Mouse (Mus musculus) kidney, adult 8-10 months (tissue): Measurements from ENCODE around the gene Itgb7.
A peak's percentile ranks its signal among the peaks of the same experiment; 100 is the strongest.

Source experiments
- DNase-seq, 2 experiments: peaks; one replicate each; pipeline ENCODE4 v3.0.0; 2022

Itgb7 gene

DNA sequence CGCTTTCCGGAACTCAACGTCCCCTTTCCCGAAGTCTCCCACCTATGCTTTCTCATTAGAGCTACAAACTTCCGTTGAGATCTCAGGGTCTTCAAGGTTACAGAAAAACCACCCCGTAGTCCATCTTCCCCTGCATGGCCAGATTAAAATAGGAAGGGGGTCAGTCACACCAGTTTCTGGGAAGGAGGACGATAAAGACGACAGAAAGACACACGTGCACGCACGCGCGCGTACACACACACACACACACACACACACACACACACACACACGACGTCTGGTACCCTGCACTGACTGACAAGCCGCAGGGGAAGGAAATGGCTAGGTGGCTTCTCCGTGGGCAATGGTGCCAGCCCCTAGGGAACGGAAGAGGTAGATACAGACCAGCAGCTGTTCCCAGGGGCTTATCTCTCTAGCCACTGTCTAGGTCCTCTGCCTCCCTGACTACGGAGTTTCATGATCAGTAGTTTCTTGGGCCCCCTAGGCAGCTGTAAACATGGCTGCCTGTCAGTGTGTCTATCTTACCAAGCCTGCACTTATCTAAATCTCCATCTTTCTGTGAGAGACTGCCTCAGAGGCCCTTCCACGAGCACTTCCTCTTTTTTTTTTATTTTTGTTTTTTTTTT lies 6.6 kb downstream of the Itgb7 start:
- DNase-seq, result no peak

DNA sequence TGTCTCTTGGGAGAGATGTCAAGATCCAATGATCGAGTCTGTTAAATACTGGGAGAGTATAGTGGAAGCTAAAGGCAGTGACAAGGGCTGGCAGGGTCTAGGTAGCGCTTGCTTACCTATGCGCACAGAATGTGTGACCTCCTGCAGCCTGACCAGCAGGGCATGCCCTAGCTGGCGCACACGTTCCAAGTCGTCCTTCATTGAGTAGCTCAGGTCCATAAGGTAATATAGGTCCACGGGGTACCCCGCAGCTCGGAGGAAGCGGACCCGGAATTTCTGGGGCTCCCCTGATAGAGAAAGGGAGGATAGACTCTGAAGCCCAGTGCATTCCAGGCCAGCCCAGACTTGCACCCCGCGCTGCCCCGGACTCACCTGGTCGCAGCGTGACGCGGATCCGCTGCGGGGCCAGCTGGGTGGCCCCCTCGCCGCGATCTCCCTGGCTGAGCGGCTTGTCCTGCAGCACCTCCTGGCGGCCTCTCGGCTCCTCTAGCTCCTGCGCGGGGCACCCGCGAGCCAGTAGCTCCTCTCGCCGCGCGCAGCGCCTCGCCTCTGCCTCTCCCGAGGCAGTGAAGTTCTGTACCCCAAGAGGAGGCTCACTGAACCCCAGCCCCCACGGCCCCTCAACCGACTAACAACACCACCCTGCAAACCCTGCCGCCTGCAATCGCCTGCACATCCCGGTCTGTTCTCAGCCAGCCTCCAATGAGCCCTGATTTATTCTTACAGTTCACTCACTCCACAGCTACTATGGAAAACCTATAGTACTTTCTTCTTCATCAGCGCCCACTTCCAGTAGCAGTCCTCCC lies 7.4 kb downstream of the Itgb7 start:
- DNase-seq, result peak in 1 of 2 experiments; percentile 83

DNA sequence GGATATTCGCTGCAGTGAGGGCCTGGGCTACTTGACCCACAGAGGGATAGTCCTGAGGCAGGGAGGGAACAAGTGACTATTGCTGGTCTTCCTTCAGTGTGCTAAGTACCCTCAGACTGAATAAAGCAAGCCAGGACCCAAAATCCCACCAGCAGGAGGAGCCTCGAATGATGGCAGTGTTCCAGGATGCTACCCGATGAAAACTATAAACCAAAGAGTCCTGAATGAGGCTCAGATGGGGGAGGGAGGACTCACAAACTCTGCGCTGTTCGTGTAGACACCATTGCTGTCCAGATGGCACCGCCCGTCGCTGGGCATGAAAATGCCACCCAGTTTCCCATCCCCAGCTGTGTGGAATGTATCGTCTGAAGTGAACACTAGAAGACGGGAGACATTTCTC lies 9.4 kb downstream of the Itgb7 start:
- DNase-seq, result no peak

DNA sequence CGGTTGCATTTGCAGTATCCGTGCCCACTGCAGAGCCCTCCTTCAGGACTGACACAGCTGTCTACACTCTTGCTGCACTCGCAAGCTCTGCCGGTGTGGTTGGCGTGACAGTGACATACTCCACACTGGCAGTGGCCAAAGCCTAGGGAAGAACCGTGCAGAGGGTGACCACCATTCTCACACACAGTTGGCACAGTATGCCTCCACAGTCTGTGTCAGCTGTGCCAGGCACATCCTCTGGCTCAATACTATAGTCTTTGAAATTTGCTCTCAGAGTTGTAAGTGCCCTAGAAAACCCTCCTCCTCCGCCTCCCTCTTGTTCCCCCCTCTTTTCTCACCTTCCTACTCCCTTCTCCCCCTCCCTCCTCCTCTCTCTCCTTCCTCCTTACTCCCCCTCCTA lies 14.4 kb downstream of the Itgb7 start:
- DNase-seq, result no peak

DNA sequence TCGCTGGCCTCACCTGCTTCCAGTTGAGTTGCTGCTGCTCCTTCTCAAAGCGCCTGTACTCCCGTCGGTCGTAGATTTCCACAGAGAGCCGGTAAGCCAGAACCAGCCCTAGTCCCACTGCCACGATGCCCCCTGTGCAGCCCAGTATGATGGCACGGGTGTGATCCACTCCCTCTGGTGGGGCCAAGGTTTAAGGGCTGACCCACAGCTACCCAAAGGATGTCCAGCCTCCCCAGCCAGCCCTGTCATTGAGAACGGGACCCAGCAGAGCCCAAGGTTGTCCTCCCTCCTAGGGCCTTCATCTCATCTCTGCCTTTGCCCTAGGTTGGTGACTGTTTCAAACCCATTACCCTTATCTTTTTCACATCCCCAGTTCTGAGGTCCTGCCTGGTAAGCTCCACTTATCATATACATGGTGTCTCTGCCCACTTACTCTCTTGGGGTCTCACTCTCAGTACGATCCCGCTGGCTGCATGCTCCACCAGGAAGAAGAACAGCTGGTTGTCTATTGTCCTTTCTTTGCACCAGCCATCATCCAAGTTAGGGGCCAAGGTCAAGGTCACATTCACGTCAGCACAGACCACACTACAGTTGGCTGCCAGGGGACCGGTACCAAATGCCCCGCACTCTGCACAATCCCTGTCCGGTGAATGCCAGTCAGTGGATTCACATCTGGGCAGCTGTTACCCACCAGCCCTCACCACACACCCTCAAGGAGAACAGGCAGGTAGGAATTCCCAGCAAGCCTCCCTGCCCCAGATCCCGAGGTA lies 15.1 kb downstream of the Itgb7 start:
- DNase-seq, result no peak

DNA sequence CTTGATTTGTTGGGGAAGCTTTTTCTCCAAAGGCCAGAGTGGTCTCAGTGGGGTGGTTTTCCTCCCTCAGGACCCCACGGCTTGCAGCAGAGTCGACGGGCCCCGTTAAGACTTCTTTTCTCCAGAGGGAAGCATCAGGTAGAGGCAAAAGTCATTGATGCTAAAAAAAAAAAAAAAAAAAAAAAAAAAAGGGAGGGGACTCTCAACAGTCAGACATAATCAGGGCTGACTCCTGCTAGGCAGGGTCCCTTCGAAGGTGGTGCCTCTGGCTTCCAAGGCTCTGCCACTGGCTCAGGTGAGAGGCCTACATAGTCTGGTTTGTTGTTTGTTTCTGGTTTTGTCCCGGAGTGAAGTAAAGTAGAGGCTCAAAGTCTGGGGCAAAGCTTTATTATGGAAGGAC lies 16.1 kb downstream of the Itgb7 start:
- DNase-seq, result no peak

DNA sequence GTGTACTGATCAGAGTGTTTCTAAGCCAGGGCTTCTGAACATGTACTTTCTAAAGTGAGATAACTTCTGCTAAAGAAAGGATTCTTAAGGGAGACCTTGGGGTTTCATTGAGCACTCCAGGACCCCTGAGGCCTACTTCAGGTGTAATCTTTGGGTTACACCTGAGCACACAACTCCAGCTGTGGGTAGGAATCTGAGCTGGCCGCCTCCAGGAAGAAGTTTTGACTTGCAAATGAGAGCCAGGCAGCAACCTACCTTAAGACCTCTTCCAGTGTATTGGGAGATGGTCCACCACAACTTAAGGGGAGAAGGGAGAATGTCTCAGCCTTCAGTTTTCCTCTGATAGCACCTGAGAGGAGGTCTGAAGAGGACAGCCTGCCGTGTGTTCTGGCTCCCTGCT lies 17.6 kb downstream of the Itgb7 start:
- DNase-seq, result no peak

DNA sequence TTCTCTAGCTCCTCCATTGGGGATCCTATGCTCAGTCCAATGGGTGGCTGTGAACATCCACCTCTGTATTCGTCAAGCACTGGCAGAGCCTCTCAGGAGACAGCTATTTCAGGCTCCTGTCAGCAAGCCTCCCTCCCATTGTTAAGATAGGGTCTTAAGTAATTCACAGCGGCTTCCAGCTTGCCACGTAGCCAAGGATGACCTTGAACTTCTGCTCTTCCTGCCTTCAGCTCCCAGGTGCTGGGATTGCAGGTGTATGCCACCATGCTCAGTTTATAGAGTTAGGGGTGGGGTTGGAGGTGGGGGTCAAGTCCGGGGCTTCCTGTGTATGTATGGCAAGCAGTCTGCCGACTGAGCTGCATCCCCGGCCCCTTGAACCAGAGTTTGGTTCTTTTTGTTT lies 19.8 kb downstream of the Itgb7 start:
- no peak for DNase-seq

DNA sequence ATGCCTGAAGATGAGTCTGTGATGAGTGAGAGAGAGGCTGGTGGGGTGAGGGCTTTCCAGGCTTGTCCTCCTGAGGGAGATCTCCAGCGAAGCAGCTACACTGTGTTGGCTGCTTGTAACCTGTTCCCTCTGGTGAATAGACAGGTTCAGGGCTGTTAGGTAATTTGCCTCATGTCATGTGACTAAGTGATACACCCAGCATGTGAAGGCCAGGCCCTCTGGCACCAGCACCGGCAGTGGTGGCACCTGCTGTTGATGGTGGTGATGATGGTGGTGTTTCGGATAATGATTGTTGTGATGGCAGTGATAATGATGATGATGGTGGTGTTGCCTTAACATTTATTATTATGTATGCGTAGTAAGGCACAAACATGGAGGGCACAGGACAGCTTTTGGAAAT lies 20.9 kb downstream of the Itgb7 start:
- no peak for DNase-seq

DNA sequence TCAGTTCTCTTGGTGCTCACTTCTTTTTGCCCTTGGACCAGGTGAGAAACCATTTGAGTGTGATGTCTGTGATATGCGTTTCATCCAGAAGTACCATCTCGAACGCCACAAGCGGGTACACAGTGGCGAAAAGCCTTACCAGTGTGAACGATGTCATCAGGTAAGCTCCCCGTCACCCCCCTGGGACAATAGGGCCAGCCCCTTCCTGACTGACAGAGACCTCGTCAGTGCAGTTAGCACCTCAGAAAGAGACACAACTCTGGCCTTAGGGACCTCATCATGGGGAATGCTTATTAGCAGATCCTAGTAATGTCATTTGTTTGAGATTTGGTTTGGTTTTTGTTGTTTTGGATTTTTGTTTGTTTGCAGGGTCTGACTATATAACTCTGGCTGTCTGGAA lies 22.6 kb downstream of the Itgb7 start:
- DNase-seq, result no peak

DNA sequence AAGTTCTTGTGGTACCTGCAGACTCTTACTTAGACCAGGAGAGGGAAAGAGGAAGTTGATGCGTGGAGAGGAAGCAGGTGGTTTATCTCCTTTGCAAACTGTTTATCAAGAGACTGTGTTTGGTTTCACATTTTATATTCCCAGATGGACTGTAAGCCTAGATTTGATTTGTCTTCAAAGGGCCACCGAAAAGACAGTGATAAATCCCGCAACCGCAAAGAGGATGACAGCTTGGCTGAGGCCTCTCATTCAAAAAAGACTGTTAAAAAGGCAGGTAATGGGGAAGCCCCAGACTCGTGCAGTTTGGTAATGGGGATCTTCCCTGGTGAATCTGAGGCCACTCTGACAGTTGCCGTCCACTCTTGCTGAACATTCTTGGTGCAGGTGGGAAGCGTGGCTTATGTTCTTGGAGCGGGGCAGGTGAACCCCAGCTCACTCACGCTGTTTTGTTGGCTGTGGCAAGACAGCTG lies 23.6 kb downstream of the Itgb7 start:
- DNase-seq, result no peak

DNA sequence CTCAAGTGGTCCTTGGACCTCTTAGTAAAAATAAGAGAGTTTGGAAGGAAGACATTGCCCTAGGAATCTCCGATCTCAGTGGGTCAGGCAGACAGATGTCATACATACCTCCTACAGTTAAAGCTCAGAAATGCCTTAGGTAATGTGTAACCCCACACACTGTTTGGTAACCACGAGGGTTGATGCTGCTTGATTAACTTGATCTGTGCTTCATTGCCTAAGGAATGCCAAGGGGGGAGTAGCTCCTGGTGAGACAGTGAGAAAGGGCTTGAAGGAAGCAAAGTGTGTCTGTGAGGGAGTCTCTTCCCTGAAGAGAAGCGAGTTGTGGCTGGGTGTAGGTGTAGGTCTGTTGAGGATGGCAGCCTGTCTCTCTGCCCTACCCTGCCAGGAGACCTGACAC lies 24.4 kb downstream of the Itgb7 start:
- DNase-seq, result peak in 1 of 2 experiments; percentile 70

DNA sequence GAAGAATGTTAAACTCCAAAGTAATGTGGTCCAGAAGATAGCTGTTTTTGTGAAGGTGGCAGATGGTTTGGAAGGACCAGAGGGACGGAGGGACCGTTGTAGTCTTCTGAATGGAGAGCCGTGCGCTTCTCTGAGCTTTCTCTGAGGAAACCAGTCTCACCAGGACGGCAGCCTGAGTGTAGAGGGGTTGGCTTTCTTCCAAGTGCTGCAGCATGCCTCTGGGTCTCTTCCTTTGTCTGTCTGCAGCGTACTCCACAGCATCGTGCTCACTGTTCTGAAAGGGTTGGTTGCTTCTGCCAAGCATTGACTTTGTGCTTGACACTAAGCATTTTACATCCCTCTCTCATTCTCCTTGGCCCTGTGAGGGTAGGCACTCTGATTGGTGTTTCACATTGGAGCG lies 26.0 kb downstream of the Itgb7 start:
- DNase-seq, result no peak

DNA sequence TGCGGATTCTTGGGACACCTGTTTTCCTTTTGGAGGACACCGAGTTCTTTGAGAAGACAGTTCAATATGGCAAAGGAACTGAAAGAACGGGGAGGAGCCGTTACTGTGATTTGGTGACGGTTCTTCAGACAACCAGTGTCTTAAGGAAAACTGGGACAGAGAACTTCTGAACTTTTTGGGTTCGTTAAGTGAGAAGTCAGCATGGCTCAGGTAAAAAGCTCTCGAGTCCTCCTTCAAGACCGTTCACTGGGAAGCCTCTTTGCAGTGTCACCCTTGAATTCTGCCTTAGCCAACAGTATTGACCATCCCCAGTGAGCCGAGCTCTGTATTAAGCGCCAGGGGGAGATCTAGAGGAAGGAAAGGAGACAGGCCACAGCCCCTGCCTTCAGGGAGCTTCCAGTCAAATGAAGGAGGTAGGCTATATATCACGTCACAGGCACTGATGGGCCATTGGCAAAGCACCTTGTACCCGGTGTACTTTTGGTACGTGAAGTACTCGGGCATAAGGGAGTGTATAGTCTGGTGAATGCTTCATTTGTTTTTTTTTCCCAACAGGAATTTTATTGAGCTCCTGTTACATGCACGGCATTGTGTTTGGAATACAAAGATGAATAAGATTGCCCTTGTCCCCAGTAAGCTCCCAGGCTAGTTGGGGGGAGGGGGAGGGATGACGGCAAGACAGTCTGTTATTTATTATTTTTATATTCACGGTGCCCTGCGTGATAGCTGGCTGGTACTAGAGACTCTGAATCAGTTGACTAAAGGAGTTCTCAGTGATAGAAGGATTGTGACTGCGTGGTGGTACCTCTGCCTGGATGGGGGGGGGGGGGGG lies 26.9 kb downstream of the Itgb7 start, which contains the start of gene Csad:
Gene Csad (minus strand): TSS at position 51 of the 832 bp plus-strand sequence.
- DNase-seq, result no peak

DNA sequence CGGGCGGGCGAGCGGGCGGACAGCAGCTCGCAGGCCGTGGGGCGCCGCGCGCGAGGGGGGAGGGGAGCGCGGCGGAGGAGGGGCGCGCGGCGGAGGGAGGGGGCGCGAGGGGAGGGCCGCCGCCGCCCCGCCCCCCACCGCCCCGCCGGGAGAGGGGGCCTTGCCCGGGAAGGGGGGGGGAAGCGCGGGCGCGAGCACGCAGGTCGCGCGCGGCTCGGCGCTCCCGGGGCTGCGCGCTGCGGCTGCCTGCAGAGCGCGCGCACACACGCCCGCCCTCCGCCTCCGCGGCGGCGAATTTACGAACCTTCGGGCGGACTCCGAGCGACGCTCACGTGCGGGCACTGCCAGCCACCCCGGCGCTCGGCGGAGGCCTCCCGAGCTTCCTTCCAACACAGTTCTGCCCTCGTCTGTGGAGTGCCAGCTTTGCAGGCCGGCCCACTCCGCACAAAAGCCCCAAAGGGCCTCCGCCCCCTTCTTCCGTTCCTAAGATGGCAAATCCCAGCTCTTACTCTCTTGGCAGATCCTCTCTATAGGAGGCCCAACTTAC lies 27.8 kb downstream of the Itgb7 start:
- peak; percentile 67 to 73 for DNase-seq

DNA sequence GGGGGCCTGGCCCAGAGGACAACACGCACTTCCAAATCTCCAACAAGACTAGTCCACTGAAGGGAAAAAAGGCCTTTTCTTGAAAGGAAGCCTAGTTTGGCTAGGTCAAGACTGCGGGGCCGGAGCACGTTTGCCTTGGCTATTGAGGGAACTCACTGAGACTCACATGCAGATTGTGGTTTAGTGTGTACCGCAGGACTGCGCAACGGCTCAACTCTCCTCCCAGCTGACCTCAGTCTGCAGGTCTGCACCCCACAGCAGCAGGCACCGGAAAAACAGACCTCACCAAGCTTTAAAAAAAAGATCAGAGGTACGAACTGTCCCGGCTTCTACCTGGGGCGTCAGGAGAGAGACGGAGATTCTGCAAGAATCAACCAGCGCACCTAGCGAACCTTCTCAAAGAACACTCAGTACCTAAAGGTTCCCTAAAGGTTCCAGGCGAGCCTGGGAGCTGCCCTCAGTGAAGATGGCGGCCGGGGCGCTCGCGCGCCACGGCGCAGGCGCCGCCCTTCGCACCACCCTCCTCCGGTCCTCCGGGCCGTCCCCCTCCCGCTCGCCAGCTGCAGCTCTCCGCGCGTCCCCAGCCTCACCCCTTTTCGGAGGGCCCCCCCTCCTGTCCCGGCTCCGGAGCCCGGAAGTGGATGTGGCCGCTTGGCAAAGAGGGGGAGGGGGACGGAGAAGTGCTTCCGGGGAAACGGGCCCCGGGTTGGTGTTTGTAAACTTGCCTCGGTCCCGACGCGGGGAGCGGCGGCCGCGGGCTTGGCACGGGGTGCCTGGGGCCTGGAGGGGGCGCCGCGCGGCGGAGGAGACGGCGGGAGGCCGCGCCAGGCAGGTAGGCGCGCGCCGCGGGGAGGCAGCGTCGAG lies 28.5 kb downstream of the Itgb7 start, which contains the start of gene Zfp740:
Gene Zfp740 (plus strand): TSS at position 279 of the 864 bp plus-strand sequence.
- peak; percentile 95 to 97 for DNase-seq

DNA sequence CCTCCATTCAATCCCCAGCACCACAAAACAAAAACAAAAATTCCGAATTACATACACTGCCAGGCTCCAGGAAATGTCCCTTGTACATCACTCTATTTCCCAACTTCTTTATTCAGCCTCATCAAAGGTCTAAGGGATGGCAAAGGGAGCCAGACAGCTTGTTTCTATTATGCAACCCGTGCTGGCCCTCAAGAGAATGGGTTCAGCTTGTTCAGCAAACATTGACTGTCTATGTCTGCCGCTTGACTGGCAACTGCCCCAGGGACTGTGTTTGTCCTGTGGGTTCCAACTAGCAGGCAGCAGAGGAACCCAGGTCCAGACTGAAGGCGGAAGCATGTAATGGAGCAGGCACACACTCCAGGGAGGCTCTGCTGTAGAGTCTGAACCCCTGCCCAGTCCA lies 32.9 kb downstream of the Itgb7 start:
- no peak for DNase-seq

DNA sequence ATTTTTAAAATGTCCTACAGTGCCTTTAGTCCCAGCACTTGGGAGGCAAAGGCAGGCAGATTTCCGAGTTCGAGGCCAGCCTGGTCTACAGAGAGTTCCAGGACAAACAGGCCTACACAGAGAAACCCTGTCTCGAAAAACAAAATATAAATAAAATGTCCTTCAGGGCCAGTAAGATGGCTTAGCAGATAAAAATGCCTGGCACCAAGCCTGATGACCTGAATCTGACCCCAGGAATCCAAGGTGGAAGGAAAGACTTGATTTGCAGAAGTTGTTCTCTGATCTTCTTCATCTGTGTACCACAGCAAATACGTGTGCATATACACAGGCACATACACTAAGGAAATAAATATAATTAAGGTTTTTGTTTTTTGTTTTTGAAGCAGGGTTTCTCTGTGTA lies 36.4 kb downstream of the Itgb7 start:
- no peak for DNase-seq

DNA sequence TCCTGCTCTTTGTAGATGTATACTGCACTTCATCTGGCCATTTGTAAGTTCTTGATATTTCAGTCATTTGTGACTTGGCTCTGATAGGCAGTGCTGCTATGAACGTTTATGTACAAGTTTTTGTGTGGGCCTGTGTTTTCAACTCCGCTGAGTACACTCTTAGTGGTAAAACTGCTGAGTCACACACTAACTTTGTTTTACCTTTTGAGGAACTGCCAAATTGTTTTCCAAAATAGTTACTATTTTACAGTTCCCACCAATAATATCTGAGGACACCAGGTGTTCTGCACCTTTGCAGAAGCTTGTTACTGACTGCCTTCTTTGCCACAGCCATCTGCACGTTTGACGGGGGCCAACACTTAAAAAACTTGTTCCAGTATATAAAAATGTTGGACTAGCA lies 37.3 kb downstream of the Itgb7 start:
- DNase-seq, result no peak

DNA sequence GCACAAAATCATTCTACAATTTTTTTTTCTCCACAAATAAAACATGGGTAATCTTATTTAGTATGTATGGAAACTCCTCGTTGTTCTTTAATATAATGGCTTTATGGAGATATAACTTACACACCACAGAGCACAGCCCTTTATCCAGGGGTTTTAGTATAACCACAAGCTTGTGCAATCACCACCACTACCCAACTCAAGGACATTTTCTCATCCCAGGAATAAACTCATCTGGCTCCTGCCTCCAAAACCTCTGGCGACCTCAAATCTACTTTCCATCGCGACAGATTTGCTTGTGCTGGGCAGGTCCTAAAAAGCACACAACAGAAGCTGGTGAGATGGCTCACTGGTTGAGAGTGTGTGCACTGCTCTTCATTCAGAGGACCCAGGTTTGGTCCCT lies 38.1 kb downstream of the Itgb7 start:
- no peak for DNase-seq

DNA sequence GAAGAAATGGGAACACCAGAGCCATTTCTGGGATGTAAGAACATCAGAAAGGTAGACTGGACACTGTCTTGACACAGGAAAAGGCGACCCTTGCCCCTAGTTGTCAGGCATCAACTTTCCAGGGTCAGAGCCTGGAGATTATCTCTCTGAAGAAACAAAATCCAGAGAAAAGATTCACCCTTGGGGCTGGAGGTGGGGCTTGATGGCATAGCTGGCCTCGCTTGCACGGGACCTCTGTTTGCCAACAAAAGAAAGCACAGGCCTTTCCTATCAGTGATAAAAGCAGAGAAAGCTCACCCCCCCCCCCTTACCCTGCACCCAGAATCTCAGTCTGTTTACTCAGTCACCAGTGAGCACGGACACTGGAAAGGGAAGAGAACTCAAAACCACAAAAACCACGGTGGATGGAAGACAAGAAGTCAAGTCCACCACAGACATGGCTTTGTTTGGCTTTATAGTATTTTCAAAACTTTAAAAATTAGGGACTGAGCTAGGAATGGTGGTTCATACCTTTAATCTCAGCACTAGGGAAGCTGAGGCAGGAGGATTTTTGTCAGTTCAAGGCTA lies 38.8 kb downstream of the Itgb7 start:
- DNase-seq, result no peak
